Mouse (Mus musculus) embryonic facial prominence, embryonic 12.5 days (tissue): ENCODE measurements around the gene Nlrp9b. TPM values are rescaled to one million over a fixed set of nuclear protein-coding genes. Genes with fewer than 3 reads are reported as not detected.
"Not testable (repeated sequence)": the region's sequence is repeated elsewhere in the genome, so short reads cannot be mapped to it uniquely, and the experiment has no call there.

Source experiments
- ATAC-seq: fragments of 200-750 bp; cut with Nextera tagmentation; 2 replicates; pipeline ENCODE4 v1.8.0; 2017; ENCODE audit not compliant: insufficient number of reproducible peaks, insufficient read depth, low FRiP score, low TSS enrichment
- H3K27ac ChIP-seq: fragments of 300-500 bp; sonication (generic); 2 replicates; pipeline ENCODE4 v1.5.1; 2016; ENCODE audit warnings: mild to moderate bottlenecking
- H3K27me3 ChIP-seq: fragments of 300-500 bp; sonication (generic); 2 replicates; pipeline ENCODE4 v1.6.1; 2016; ENCODE audit warnings: mild to moderate bottlenecking, moderate library complexity
- H3K36me3 ChIP-seq: fragments of 300-500 bp; sonication (generic); 2 replicates; pipeline ENCODE4 v1.6.1; 2016; ENCODE audit warnings: mild to moderate bottlenecking
- H3K4me1 ChIP-seq: fragments of 300-500 bp; sonication (generic); 2 replicates; pipeline ENCODE4 v1.6.1; 2016
- H3K4me2 ChIP-seq: fragments of 300-500 bp; sonication (generic); replicated peaks from 2 replicates; pipeline ENCODE4 v1.6.1; 2016; ENCODE audit warnings: mild to moderate bottlenecking, moderate library complexity
- H3K4me3 ChIP-seq: fragments of 300-500 bp; sonication (generic); 2 replicates; pipeline ENCODE4 v1.5.1; 2016; ENCODE audit warnings: mild to moderate bottlenecking
- H3K9ac ChIP-seq: fragments of 300-500 bp; sonication (generic); 2 replicates; pipeline ENCODE4 v1.6.1; 2016; ENCODE audit warnings: mild to moderate bottlenecking, moderate library complexity
- H3K9me3 ChIP-seq: fragments of 300-500 bp; sonication (generic); 2 replicates; pipeline ENCODE4 v1.6.1; 2016; ENCODE audit warnings: mild to moderate bottlenecking, moderate library complexity
- WGBS: fragments of 180-500 bp; shearing (Covaris S2); methylation state at CpG from one replicate; pipeline ENCODE4 v1.1.7; 2016; 5-methylcytosine and 5-hydroxymethylcytosine counted together
- polyA plus RNA-seq: library from polyadenylated mRNA; unstranded; fragments of >200 nt; fragmentation: Nextera tagmentation; extraction: Ambion mirVana; gene quantifications from 2 replicates; pipeline ENCODE4 v1.2.1, GENCODE M21; 2016

The Nlrp9b gene
- polyA plus RNA-seq: not detected in 2 replicates

GRCm38 (mm10) chr7:19991165-19991564 is at the start of gene Nlrp9b:
Gene Nlrp9b, plus strand, starts transcription at chr7:19991465.
- H3K4me1 ChIP-seq, H3K4me3 ChIP-seq, H3K4me2 ChIP-seq, H3K9me3 ChIP-seq, ATAC-seq, H3K27me3 ChIP-seq, H3K27ac ChIP-seq, H3K36me3 ChIP-seq, H3K9ac ChIP-seq: not testable (repeated sequence)
- WGBS: 63% methylated on average over 8 of the region's 8 CpGs

- Histone ChIP-seq H3K36me3 (no peaks in the 10 kb centered on the region), H3K9me3 (no peaks in the 10 kb centered on the region), H3K27me3 (no peaks in the 10 kb centered on the region), H3K4me2 (no peak overlapping the region), H3K9ac (no peak overlapping the region), H3K27ac (no peak overlapping the region), H3K4me1 (no peaks in the 10 kb centered on the region), H3K4me3 (no peak overlapping the region)
- WGBS: 92% methylated on average over 8 of the region's 8 CpGs
- no peak for ATAC-seq
These were observed 46.6 kb upstream of the Nlrp9b start for GRCm38 (mm10) chr7:19944709-19945108.

- Histone ChIP-seq H3K9me3 (no peaks in the 10 kb centered on the region), H3K36me3 (no peaks in the 10 kb centered on the region), H3K4me2 (no peak overlapping the region), H3K9ac (no peak overlapping the region), H3K4me3 (no peak overlapping the region), H3K4me1 (no peaks in the 10 kb centered on the region), H3K27ac (no peak overlapping the region), H3K27me3 (no peaks in the 10 kb centered on the region)
- no peak for ATAC-seq
- WGBS: 87% methylated on average over 5 of the region's 5 CpGs
These were observed 46.1 kb upstream of the Nlrp9b start for GRCm38 (mm10) chr7:19945201-19945600.

- 82% methylated on average over 13 of the region's 13 CpGs for WGBS
- no peak overlapping the region for H3K9ac ChIP-seq
- H3K27ac ChIP-seq: no peak overlapping the region
- H3K27me3 ChIP-seq: no peaks in the 10 kb centered on the region
- H3K36me3 ChIP-seq: no peaks in the 10 kb centered on the region
- H3K4me2 ChIP-seq: no peak overlapping the region
- no peak overlapping the region for H3K4me3 ChIP-seq
- no peak for ATAC-seq
- no peaks in the 10 kb centered on the region for H3K9me3 ChIP-seq
- H3K4me1 ChIP-seq: 0 out of 2 replicates have a peak, but pooled peaks cover 4% of the 10 kb centered on the region
These were observed 45.3 kb upstream of the Nlrp9b start for GRCm38 (mm10) chr7:19945821-19946515.

- H3K27me3 ChIP-seq: no peaks in the 10 kb centered on the region
- no peak overlapping the region for H3K9ac ChIP-seq
- H3K4me3 ChIP-seq: no peak overlapping the region
- no peaks in the 10 kb centered on the region for H3K36me3 ChIP-seq
- 0 out of 2 replicates have a peak, but pooled peaks cover 4% of the 10 kb centered on the region for H3K4me1 ChIP-seq
- H3K4me2 ChIP-seq: no peak overlapping the region
- WGBS: 76% methylated on average over 12 of the region's 12 CpGs
- no peak overlapping the region for H3K27ac ChIP-seq
- no peak for ATAC-seq
- no peaks in the 10 kb centered on the region for H3K9me3 ChIP-seq
These were observed 42.3 kb upstream of the Nlrp9b start for GRCm38 (mm10) chr7:19948956-19949355.

GRCm38 (mm10) chr7:19949996-19950395 is 41.3 kb upstream of the Nlrp9b start:
- Histone ChIP-seq H3K9me3 (no peaks in the 10 kb centered on the region), H3K27ac (no peak overlapping the region), H3K9ac (no peak overlapping the region), H3K4me2 (no peak overlapping the region), H3K36me3 (no peaks in the 10 kb centered on the region), H3K4me3 (no peak overlapping the region), H3K27me3 (no peaks in the 10 kb centered on the region), H3K4me1 (0 out of 2 replicates have a peak, but pooled peaks cover 4% of the 10 kb centered on the region)
- no peak for ATAC-seq
- 54% methylated on average over 10 of the region's 10 CpGs for WGBS

- H3K4me3 ChIP-seq: no peak within 1 kb of the TSS
- WGBS: 50% methylated on average over 9 of the region's 9 CpGs
- H3K36me3 ChIP-seq: no peaks in the 10 kb centered on the region
- H3K4me1 ChIP-seq: 0 out of 2 replicates have a peak, but pooled peaks cover 4% of the 10 kb centered on the region
- H3K27ac ChIP-seq: no peak within 1 kb of the TSS
- no peak within 1 kb of the TSS for H3K9ac ChIP-seq
- ATAC-seq: no peak
- no peak within 1 kb of the TSS for H3K4me2 ChIP-seq
- no peaks in the 10 kb centered on the region for H3K9me3 ChIP-seq
- no peaks in the 10 kb centered on the region for H3K27me3 ChIP-seq
These were observed 40.7 kb upstream of the Nlrp9b start, which contains the start of gene Igsf23 for GRCm38 (mm10) chr7:19950589-19950988. Gene Igsf23, minus strand, starts transcription at chr7:19950756.

GRCm38 (mm10) chr7:19952320-19952986 is 38.8 kb upstream of the Nlrp9b start:
- H3K4me3 ChIP-seq: no peak overlapping the region
- no peak for ATAC-seq
- 53% methylated on average over 10 of the region's 10 CpGs for WGBS

GRCm38 (mm10) chr7:19953054-19953453 is 38.2 kb upstream of the Nlrp9b start:
- no peak overlapping the region for H3K27ac ChIP-seq
- 0 out of 2 replicates have a peak, but pooled peaks cover 4% of the 10 kb centered on the region for H3K4me1 ChIP-seq
- 39% methylated on average over 9 of the region's 9 CpGs for WGBS
- H3K4me3 ChIP-seq: no peak overlapping the region
- no peak overlapping the region for H3K4me2 ChIP-seq
- H3K27me3 ChIP-seq: no peaks in the 10 kb centered on the region
- no peak for ATAC-seq
- H3K36me3 ChIP-seq: no peaks in the 10 kb centered on the region
- H3K9ac ChIP-seq: no peak overlapping the region
- H3K9me3 ChIP-seq: no peaks in the 10 kb centered on the region

More at GRCm38 (mm10) chr7:19952320-19952986, 38.8 kb upstream of the Nlrp9b start:
- Histone ChIP-seq H3K27ac (no peak overlapping the region), H3K4me2 (no peak overlapping the region), H3K9me3 (no peaks in the 10 kb centered on the region), H3K9ac (no peak overlapping the region), H3K36me3 (no peaks in the 10 kb centered on the region), H3K4me1 (0 out of 2 replicates have a peak, but pooled peaks cover 4% of the 10 kb centered on the region), H3K27me3 (no peaks in the 10 kb centered on the region)

- Histone ChIP-seq H3K27ac (no peak overlapping the region), H3K9ac (no peak overlapping the region), H3K4me1 (no peaks in the 10 kb centered on the region), H3K9me3 (no peaks in the 10 kb centered on the region), H3K36me3 (no peaks in the 10 kb centered on the region), H3K4me2 (no peak overlapping the region), H3K4me3 (no peak overlapping the region), H3K27me3 (no peaks in the 10 kb centered on the region)
- WGBS: 73% methylated on average over 4 of the region's 4 CpGs
- ATAC-seq: no peak
These were observed 35.4 kb upstream of the Nlrp9b start for GRCm38 (mm10) chr7:19955861-19956260.

- Histone ChIP-seq H3K4me3 (no peak overlapping the region), H3K27ac (no peak overlapping the region), H3K4me2 (no peak overlapping the region), H3K9ac (no peak overlapping the region), H3K27me3 (no peaks in the 10 kb centered on the region), H3K36me3 (no peaks in the 10 kb centered on the region), H3K9me3 (no peaks in the 10 kb centered on the region), H3K4me1 (no peaks in the 10 kb centered on the region)
- ATAC-seq: no peak
- 1% methylated on average over 7 of the region's 7 CpGs for WGBS
These were observed 34.9 kb upstream of the Nlrp9b start for GRCm38 (mm10) chr7:19956341-19956781.

- Histone ChIP-seq H3K27me3 (no peaks in the 10 kb centered on the region), H3K4me1 (no peaks in the 10 kb centered on the region), H3K27ac (no peak overlapping the region), H3K9me3 (no peaks in the 10 kb centered on the region), H3K36me3 (no peaks in the 10 kb centered on the region), H3K4me3 (no peak overlapping the region), H3K9ac (no peak overlapping the region), H3K4me2 (no peak overlapping the region)
- ATAC-seq: no peak
- WGBS: 52% methylated on average over 1 of the region's 1 CpGs
These were observed 28.8 kb upstream of the Nlrp9b start for GRCm38 (mm10) chr7:19962423-19962822.
